Mouse (Mus musculus): ENCODE data around the gene Nipbl. TPM values are rescaled to one million over a fixed set of nuclear protein-coding genes. Genes with fewer than 3 reads are reported as not detected.
"Not testable (repeated sequence)": the region's sequence is repeated elsewhere in the genome, so short reads cannot be mapped to it uniquely, and the experiment has no call there.

The Nipbl gene
- 18.5 and 18.8 TPM in 2 replicates for polyA plus RNA-seq (2016; fragmentation: Nextera tagmentation; extraction: Ambion mirVana)

DNA sequence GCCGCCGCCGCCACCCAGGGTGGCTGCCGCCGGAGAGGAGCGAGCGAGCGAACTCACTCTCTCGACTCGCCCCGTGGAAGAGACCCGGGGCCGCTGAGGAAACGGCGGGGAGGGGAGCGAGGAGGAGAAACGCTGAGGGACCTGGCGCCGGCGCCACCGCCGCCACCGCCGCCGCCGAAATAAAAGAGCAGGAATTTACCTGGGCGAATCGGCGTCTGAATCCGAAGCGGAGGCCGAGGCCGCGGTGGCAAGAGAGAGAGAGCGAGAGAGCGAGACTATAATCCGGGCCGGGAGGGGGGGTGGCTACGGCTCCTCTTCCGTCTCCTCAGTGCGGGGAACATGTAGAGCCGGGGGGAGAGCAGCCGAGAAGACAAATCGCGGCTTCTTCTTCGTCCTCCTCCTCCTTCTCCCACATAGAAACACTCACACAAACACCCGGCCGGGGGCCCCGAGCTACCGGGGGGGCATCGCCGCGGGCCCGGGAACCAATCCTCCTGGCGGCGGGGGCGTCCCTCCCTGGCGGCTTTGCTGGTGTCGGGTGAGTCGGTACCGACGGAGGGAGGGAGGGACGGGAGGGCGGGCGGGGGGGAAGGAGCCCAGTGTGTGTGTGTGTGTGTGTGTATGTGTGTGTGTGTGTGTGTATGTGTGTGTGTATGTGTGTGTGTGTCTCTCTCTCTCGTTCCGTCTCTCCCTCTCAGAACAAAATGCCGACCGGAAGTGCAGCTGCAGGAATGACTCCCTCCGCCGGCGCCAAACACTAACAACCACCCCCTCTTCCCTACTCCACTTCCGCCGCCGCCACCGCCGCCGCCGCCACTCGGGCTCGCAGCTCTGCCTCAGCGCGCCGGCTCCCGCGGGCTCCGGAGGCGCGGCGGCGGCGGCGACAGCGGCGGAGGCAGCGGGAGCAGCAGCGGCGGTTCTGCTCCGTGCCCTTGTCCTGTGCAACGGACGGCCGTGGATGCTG is at the start of gene Nipbl:
Gene Nipbl, minus strand, starts transcription at position 538 of the 964 bp plus-strand sequence.
- Histone ChIP-seq H3K4me1 (peaks cover 40% of the 10 kb centered on the region), H3K27me3 (ENCODE audit: poor library complexity, severe bottlenecking) (no peaks in the 10 kb centered on the region), H3K4me3 (peak within 1 kb of the TSS; percentile 94), H3K36me3 (replicated peaks) (no peaks in the 10 kb centered on the region), H3K9me3 (no peaks in the 10 kb centered on the region), H3K27ac (peak within 1 kb of the TSS; percentile 99)
- peak; percentile 92 for DNase-seq (ENCODE audit: extremely low spot score, low spot score)
- WGBS = under 1% methylated on average over 92 of the region's 102 CpGs

DNA sequence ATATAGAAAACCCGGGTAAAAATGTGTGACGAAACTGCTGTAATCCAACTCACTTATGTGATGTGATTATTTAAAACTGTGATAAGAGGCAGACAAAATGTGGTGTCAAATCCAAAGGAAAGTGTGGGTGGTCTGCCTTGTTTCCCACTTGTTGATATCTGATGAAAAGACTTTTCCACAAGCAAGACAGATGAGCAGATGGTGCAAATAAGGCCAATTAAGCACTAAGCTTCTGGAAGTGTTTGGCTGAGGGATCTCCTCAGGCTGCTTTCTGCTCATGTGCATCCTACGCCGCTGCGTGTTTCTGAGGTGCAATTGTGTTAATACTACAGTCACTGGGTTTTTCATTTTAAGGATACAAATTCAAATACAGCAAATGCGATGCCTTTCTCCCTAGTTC is 41.0 kb upstream of the Nipbl start:
- no peaks in the 10 kb centered on the region for H3K9me3 ChIP-seq
- H3K36me3 ChIP-seq (replicated peaks) = no peaks in the 10 kb centered on the region
- DNase-seq (ENCODE audit: extremely low spot score, low spot score) = no peak
- H3K4me3 ChIP-seq = no peak overlapping the region
- no peaks in the 10 kb centered on the region for H3K4me1 ChIP-seq
- no peak overlapping the region for H3K27ac ChIP-seq
- 90% methylated on average over 6 of the region's 6 CpGs for WGBS
- H3K27me3 ChIP-seq (ENCODE audit: poor library complexity, severe bottlenecking) = no peaks in the 10 kb centered on the region

GRCm38 (mm10) chr15:8469006-8469575 is 24.8 kb upstream of the Nipbl start:
- H3K27ac ChIP-seq = no peak overlapping the region
- WGBS = 72% methylated on average over 4 of the region's 4 CpGs
- H3K9me3 ChIP-seq = no peaks in the 10 kb centered on the region
- H3K27me3 ChIP-seq (ENCODE audit: poor library complexity, severe bottlenecking) = no peaks in the 10 kb centered on the region
- H3K4me1 ChIP-seq = no peaks in the 10 kb centered on the region
- H3K4me3 ChIP-seq = no peak overlapping the region
- H3K36me3 ChIP-seq (replicated peaks) = no peaks in the 10 kb centered on the region
- no peak for DNase-seq (ENCODE audit: extremely low spot score, low spot score)

DNA sequence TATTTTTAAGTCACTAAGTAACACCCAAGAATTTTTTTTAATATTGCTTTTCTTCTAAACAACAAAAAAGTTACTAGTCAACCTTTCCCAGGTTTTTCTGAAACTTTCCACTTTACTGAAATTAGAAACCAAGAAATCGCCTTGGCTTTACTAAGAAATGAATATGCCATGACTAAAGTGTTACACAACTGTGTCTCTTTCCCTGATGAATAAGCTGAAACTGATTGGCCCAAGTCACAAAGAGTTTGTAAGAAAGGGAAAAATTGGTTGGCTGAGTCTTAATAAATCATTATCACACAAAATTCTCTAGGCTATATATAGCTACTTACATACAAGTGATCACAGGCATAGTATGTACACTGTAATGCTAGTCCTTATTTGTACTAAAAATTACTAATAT is 19.3 kb upstream of the Nipbl start:
- DNase-seq (ENCODE audit: extremely low spot score, low spot score) = no peak
- H3K9me3 ChIP-seq = no peaks in the 10 kb centered on the region
- no peaks in the 10 kb centered on the region for H3K4me1 ChIP-seq
- WGBS = 92% methylated on average over 1 of the region's 1 CpGs
- no peaks in the 10 kb centered on the region for H3K36me3 ChIP-seq (replicated peaks)
- no peak overlapping the region for H3K27ac ChIP-seq
- H3K27me3 ChIP-seq (ENCODE audit: poor library complexity, severe bottlenecking) = no peaks in the 10 kb centered on the region
- H3K4me3 ChIP-seq = no peak overlapping the region

GRCm38 (mm10) chr15:8462780-8463179 is 18.5 kb upstream of the Nipbl start:
- H3K36me3 ChIP-seq (replicated peaks) = no peaks in the 10 kb centered on the region
- WGBS = 94% methylated on average over 4 of the region's 4 CpGs
- no peak for DNase-seq (ENCODE audit: extremely low spot score, low spot score)
- H3K27me3 ChIP-seq (ENCODE audit: poor library complexity, severe bottlenecking) = no peaks in the 10 kb centered on the region
- no peak overlapping the region for H3K27ac ChIP-seq
- H3K4me1 ChIP-seq = no peaks in the 10 kb centered on the region
- no peak overlapping the region for H3K4me3 ChIP-seq
- H3K9me3 ChIP-seq = no peaks in the 10 kb centered on the region

- Histone ChIP-seq H3K27me3 (ENCODE audit: poor library complexity, severe bottlenecking) (no peaks in the 10 kb centered on the region), H3K9me3 (no peaks in the 10 kb centered on the region), H3K27ac (no peak overlapping the region), H3K4me1 (no peaks in the 10 kb centered on the region), H3K4me3 (no peak overlapping the region), H3K36me3 (replicated peaks) (no peaks in the 10 kb centered on the region)
- WGBS = 86% methylated on average over 2 of the region's 2 CpGs
- DNase-seq (ENCODE audit: extremely low spot score, low spot score) = no peak
Measured at GRCm38 (mm10) chr15:8460871-8461270, 16.6 kb upstream of the Nipbl start.

- DNase-seq (ENCODE audit: extremely low spot score, low spot score) = no peak
- H3K27me3 ChIP-seq (ENCODE audit: poor library complexity, severe bottlenecking) = no peaks in the 10 kb centered on the region
- 95% methylated on average over 2 of the region's 2 CpGs for WGBS
- no peaks in the 10 kb centered on the region for H3K9me3 ChIP-seq
- H3K4me1 ChIP-seq = no peaks in the 10 kb centered on the region
- no peak overlapping the region for H3K4me3 ChIP-seq
- no peaks in the 10 kb centered on the region for H3K36me3 ChIP-seq (replicated peaks)
- H3K27ac ChIP-seq = no peak overlapping the region
Measured at GRCm38 (mm10) chr15:8459979-8460378, 15.7 kb upstream of the Nipbl start.

- not testable (repeated sequence) for H3K9me3 ChIP-seq; H3K27ac ChIP-seq; H3K4me1 ChIP-seq; H3K27me3 ChIP-seq (ENCODE audit: poor library complexity, severe bottlenecking); DNase-seq (ENCODE audit: extremely low spot score, low spot score); H3K36me3 ChIP-seq (replicated peaks); H3K4me3 ChIP-seq
- WGBS = 85% methylated on average over 1 of the region's 2 CpGs
Measured at GRCm38 (mm10) chr15:8456223-8456622, 12.0 kb upstream of the Nipbl start.

DNA sequence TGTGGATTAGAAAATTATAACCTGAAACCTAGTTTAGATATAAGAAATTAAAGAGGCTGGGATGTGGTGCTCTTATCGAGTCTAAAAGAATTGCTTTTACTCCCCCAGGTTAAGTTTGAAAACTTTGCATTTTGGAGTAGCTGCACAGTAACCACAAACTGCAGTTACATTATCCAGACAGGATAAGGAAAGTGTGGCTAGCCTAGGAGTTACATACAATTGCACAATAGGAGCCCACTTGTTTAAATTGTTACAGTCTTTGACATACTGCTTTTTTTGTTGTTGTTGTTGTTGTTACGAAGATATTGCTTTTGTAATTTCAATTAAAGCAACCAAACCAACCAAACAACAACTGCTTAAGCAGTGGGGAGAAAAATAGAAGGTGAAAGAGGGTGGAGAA is 11.2 kb upstream of the Nipbl start:
- WGBS = 88% methylated on average over 2 of the region's 2 CpGs
- Histone ChIP-seq H3K4me3 (no peak overlapping the region), H3K9me3 (no peaks in the 10 kb centered on the region), H3K36me3 (replicated peaks) (no peaks in the 10 kb centered on the region), H3K27me3 (ENCODE audit: poor library complexity, severe bottlenecking) (no peaks in the 10 kb centered on the region), H3K27ac (no peak overlapping the region), H3K4me1 (no peaks in the 10 kb centered on the region)
- DNase-seq (ENCODE audit: extremely low spot score, low spot score) = no peak

DNA sequence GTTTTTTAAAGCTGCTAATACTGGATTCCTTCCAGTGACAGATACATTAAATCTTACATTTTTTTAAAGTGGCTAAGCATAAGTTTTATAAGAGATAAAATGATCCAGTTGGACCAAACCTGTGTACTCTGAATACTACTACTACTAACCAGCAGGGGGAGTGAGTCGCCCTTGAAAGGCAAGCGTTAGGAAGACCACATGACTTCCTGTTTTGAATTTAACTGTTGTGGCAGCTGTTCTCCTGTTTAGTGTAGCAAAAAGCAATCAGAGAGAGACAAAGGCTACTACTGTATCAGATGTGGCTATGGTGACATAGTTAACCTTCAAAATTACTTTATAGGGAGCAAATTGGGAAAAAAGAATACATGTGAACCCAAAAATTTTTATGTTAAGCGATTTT is 6.8 kb upstream of the Nipbl start:
- WGBS = 41% methylated on average over 3 of the region's 3 CpGs
- Histone ChIP-seq H3K4me1 (peaks cover 18% of the 10 kb centered on the region), H3K4me3 (no peak overlapping the region), H3K27ac (no peak overlapping the region), H3K27me3 (ENCODE audit: poor library complexity, severe bottlenecking) (no peaks in the 10 kb centered on the region), H3K9me3 (no peaks in the 10 kb centered on the region), H3K36me3 (replicated peaks) (no peaks in the 10 kb centered on the region)
- DNase-seq (ENCODE audit: extremely low spot score, low spot score) = no peak

- Histone ChIP-seq H3K4me3 (peak overlapping the region; percentile 94; the same call in 1 of the 2 replicates), H3K9me3 (no peaks in the 10 kb centered on the region), H3K36me3 (replicated peaks) (no peaks in the 10 kb centered on the region), H3K4me1 (peaks cover 27% of the 10 kb centered on the region), H3K27ac (no peak overlapping the region), H3K27me3 (ENCODE audit: poor library complexity, severe bottlenecking) (no peaks in the 10 kb centered on the region)
- 81% methylated on average over 8 of the region's 8 CpGs for WGBS
- no peak for DNase-seq (ENCODE audit: extremely low spot score, low spot score)
Measured at GRCm38 (mm10) chr15:8447193-8447767, 3.0 kb upstream of the Nipbl start.

GRCm38 (mm10) chr15:8446435-8446834 is 2.2 kb upstream of the Nipbl start:
- 12% methylated on average over 6 of the region's 6 CpGs for WGBS
- peak; percentile 59 for DNase-seq (ENCODE audit: extremely low spot score, low spot score)
- Histone ChIP-seq H3K4me1 (peaks cover 35% of the 10 kb centered on the region), H3K9me3 (no peaks in the 10 kb centered on the region), H3K27me3 (ENCODE audit: poor library complexity, severe bottlenecking) (no peaks in the 10 kb centered on the region), H3K27ac (peak overlapping the region; percentile 99), H3K4me3 (peak overlapping the region; percentile 94), H3K36me3 (replicated peaks) (no peaks in the 10 kb centered on the region)

GRCm38 (mm10) chr15:8445951-8446419 is 1.7 kb upstream of the Nipbl start:
- peaks cover 39% of the 10 kb centered on the region for H3K4me1 ChIP-seq
- H3K36me3 ChIP-seq (replicated peaks) = no peaks in the 10 kb centered on the region
- under 1% methylated on average over 19 of the region's 19 CpGs for WGBS
- no peaks in the 10 kb centered on the region for H3K27me3 ChIP-seq (ENCODE audit: poor library complexity, severe bottlenecking)
- peak overlapping the region; percentile 94 for H3K4me3 ChIP-seq
- DNase-seq (ENCODE audit: extremely low spot score, low spot score) = peak; percentile 55
- H3K27ac ChIP-seq = peak overlapping the region; percentile 99
- H3K9me3 ChIP-seq = no peaks in the 10 kb centered on the region

Measured in forebrain, embryonic 10.5 days (tissue).